Mouse (Mus musculus) heart, embryonic 15.5 days (tissue): ENCODE measurements at regions not wholly inside any gene's neighbourhood (a gene's known extent, or its start where the extent isn't known, plus 50 kb on each side); places are given as distances from the start of the nearest gene placed in this dataset.

Experiments used
- ATAC-seq: fragments of 200-750 bp; cut with Nextera tagmentation; replicated peaks from 2 replicates; pipeline ENCODE4 v1.8.0; 2017; ENCODE audit warnings: low read depth, moderate TSS enrichment; ENCODE audit not compliant: insufficient number of reproducible peaks, insufficient read depth, low FRiP score
- H3K27ac ChIP-seq: fragments of 300-500 bp; sonication (generic); 2 replicates; pipeline ENCODE4 v1.5.1; 2015; ENCODE audit warnings: mild to moderate bottlenecking, inconsistent platforms
- H3K27me3 ChIP-seq: fragments of 300-500 bp; sonication (generic); 2 replicates; pipeline ENCODE4 v1.6.1; 2015; ENCODE audit warnings: inconsistent platforms
- H3K36me3 ChIP-seq: fragments of 300-500 bp; sonication (generic); 2 replicates; pipeline ENCODE4 v1.6.1; 2015; ENCODE audit warnings: mild to moderate bottlenecking, inconsistent platforms
- H3K4me1 ChIP-seq: fragments of 300-500 bp; sonication (generic); replicated peaks from 2 replicates; pipeline ENCODE4 v1.6.1; 2015; ENCODE audit warnings: inconsistent platforms
- H3K4me2 ChIP-seq: fragments of 300-500 bp; sonication (generic); 2 replicates; pipeline ENCODE4 v1.6.1; 2015; ENCODE audit warnings: inconsistent platforms, mild to moderate bottlenecking, moderate library complexity
- H3K4me3 ChIP-seq: fragments of 300-500 bp; sonication (generic); 2 replicates; pipeline ENCODE4 v1.5.1; 2015; ENCODE audit warnings: mild to moderate bottlenecking, inconsistent platforms
- H3K9ac ChIP-seq: fragments of 300-500 bp; sonication (generic); 2 replicates; pipeline ENCODE4 v1.6.1; 2015; ENCODE audit warnings: mild to moderate bottlenecking, inconsistent platforms
- H3K9me3 ChIP-seq: fragments of 300-500 bp; sonication (generic); replicated peaks from 2 replicates; pipeline ENCODE4 v1.6.1; 2016; ENCODE audit warnings: inconsistent platforms
- WGBS: fragments of 180-500 bp; shearing (Covaris S2); methylation state at CpG from one replicate; pipeline ENCODE4 v1.1.7; 2015; ENCODE audit warnings: mixed read lengths; 5-methylcytosine and 5-hydroxymethylcytosine counted together

DNA sequence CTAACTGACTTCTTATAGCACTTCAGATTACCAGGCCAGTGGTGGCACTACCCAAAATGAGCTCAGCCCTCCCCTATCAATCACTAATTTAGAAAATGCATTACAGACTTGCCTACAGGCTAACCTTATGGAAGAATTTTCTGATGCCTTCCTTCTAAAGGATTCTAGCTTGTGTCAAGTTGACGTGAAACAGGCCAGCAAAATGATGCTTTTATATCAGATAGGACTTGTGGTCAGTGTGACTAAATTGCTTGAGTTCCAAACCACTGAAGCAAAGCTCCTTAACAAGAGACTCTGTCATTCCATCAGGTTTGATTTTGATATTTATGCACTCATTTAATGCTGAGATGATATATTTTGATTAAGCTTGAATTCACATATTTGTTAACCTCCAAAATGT is 143.0 kb downstream of the Slc5a7 start:
- Histone ChIP-seq H3K27ac (no peak overlapping the region), H3K36me3 (no peaks in the 10 kb centered on the region), H3K4me3 (no peak overlapping the region), H3K9me3 (no peaks in the 10 kb centered on the region), H3K9ac (no peak overlapping the region), H3K4me1 (no peaks in the 10 kb centered on the region), H3K27me3 (no peaks in the 10 kb centered on the region), H3K4me2 (no peak overlapping the region)
- 63% methylated on average over 1 of the region's 1 CpGs for WGBS
- ATAC-seq, result no peak

DNA sequence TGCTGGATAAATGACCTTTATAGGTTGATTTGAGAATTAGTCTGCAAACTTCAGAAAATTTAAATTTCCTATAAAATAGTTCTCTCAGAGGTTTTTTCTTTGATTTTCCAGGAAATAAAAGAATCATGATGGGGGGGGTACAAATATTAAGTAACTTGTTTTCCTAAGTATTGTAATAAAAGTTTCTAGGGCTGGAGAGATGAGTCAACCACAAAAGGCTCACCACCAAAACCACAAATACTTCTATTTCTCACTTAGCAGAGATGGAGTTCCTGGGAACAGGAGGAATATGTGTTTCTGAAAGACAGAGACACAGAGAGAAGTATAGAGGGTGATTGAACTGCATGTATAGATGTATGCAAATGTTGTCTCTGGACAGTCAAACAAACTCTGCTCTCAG is 144.3 kb downstream of the Slc5a7 start:
- ATAC-seq, result no peak
- no peak overlapping the region for H3K27ac ChIP-seq
- no peak overlapping the region for H3K4me3 ChIP-seq
- no peak overlapping the region for H3K4me2 ChIP-seq
- no peaks in the 10 kb centered on the region for H3K27me3 ChIP-seq
- H3K9ac ChIP-seq, result no peak overlapping the region
- no peaks in the 10 kb centered on the region for H3K4me1 ChIP-seq
- no peaks in the 10 kb centered on the region for H3K9me3 ChIP-seq
- no peaks in the 10 kb centered on the region for H3K36me3 ChIP-seq
